Mouse (Mus musculus) midbrain, embryonic 11.5 days (tissue): ENCODE data around the gene Nubpl. TPM values are rescaled to one million over a fixed set of nuclear protein-coding genes. Genes with fewer than 3 reads are reported as not detected.

Experiments
- ATAC-seq: fragments of 200-750 bp; cut with Nextera tagmentation; 2 replicates; pipeline ENCODE4 v1.8.0; 2017; ENCODE audit warnings: moderate TSS enrichment, moderate library complexity; ENCODE audit not compliant: low FRiP score
- DNase-seq: peaks from one replicate; pipeline ENCODE4 v3.0.0; 2015; ENCODE audit warnings: low spot score; ENCODE audit errors: missing footprints
- H3K27ac ChIP-seq: fragments of 300-500 bp; sonication (generic); 2 replicates; pipeline ENCODE4 v1.5.1; 2014; ENCODE audit warnings: low read depth, low read length
- H3K27me3 ChIP-seq: fragments of 300-500 bp; sonication (generic); 2 replicates; pipeline ENCODE4 v1.6.1; 2014; ENCODE audit warnings: mild to moderate bottlenecking, low read length, moderate library complexity, mixed read lengths; ENCODE audit not compliant: control insufficient read depth, insufficient read depth
- H3K36me3 ChIP-seq: fragments of 300-500 bp; sonication (generic); 2 replicates; pipeline ENCODE4 v1.6.1; 2014; ENCODE audit warnings: mild to moderate bottlenecking, low read length, moderate library complexity, mixed read lengths; ENCODE audit not compliant: control insufficient read depth, insufficient read depth
- H3K4me1 ChIP-seq: fragments of 300-500 bp; sonication (generic); 2 replicates; pipeline ENCODE4 v1.6.1; 2014; ENCODE audit warnings: low read length; ENCODE audit not compliant: control insufficient read depth, insufficient read depth
- H3K4me2 ChIP-seq: fragments of 300-500 bp; sonication (generic); 2 replicates; pipeline ENCODE4 v1.6.1; 2014; ENCODE audit warnings: mild to moderate bottlenecking, moderate library complexity
- H3K4me3 ChIP-seq: fragments of 300-500 bp; sonication (generic); 2 replicates; pipeline ENCODE4 v1.5.1; 2014; ENCODE audit warnings: low read depth, low read length
- H3K9ac ChIP-seq: fragments of 300-500 bp; sonication (generic); 2 replicates; pipeline ENCODE4 v1.6.1; 2014; ENCODE audit warnings: low read length
- H3K9me3 ChIP-seq: fragments of 300-500 bp; sonication (generic); 2 replicates; pipeline ENCODE4 v1.6.1; 2016; ENCODE audit warnings: low read length; ENCODE audit not compliant: control insufficient read depth
- WGBS: fragments of 180-500 bp; shearing (Covaris S2); extraction: QIAGEN DNeasy Blood & Tissue Kit; methylation state at CpG from one replicate; pipeline ENCODE4 v1.1.7; 2014; 5-methylcytosine and 5-hydroxymethylcytosine counted together
- polyA plus RNA-seq: library from polyadenylated mRNA; unstranded; fragments of >200 nt; fragmentation: Nextera tagmentation; extraction: Ambion mirVana; gene quantifications from 2 replicates; pipeline ENCODE4 v1.2.1, GENCODE M21; 2014

The Nubpl gene
- polyA plus RNA-seq, 1 experiment from 2014 or later = 12.6 TPM

DNA sequence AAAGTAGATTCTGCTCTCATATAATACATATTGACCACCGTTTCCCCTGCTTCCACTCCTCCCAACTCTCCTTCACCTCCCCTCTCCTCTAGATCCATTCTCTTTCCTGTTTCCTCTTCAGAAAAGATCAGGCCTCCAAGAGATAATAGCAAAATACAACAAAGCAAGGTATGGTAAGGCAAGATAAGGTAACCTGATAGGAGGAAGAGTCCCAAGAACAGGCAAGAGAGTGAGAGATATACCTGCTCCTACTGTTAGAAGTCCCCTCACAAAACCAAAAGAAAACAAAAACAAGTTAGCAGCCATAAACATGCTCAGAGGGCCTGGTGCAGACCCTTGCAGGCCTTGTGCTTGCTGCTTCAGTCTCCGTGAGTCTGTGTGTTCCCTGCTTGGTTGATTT lies 49.1 kb downstream of the Nubpl start:
- Histone ChIP-seq H3K4me1 (no peaks in the 10 kb centered on the region), H3K4me3 (no peak overlapping the region), H3K27me3 (no peaks in the 10 kb centered on the region), H3K9ac (no peak overlapping the region), H3K27ac (no peak overlapping the region), H3K9me3 (no peaks in the 10 kb centered on the region), H3K36me3 (no peaks in the 10 kb centered on the region), H3K4me2 (no peak overlapping the region)
- WGBS = 78% methylated on average over 2 of the region's 2 CpGs
- no peak for ATAC-seq
- no peak for DNase-seq

DNA sequence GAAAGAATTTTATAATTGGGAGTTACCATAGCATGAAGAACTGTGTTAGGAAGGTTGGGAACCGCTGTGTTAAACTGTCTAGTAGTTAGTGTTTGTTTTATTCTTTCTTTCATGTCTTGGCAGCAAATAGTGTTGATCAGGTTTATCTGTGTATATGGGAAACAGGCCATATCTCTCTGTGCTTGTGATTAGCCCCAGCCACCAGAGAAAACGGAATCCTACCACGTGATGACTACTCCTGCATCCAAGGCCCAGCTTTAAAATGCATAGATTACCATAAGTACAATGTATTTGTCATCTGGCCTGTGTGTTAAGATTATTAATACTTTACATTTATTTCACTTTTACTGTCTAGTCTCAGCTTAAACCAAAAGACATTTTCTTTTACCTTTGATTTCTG lies 51.9 kb downstream of the Nubpl start:
- H3K4me2 ChIP-seq = no peak overlapping the region
- no peaks in the 10 kb centered on the region for H3K27me3 ChIP-seq
- H3K36me3 ChIP-seq = no peaks in the 10 kb centered on the region
- no peak for ATAC-seq
- no peaks in the 10 kb centered on the region for H3K4me1 ChIP-seq
- no peaks in the 10 kb centered on the region for H3K9me3 ChIP-seq
- WGBS = 81% methylated on average over 3 of the region's 3 CpGs
- DNase-seq = no peak
- H3K4me3 ChIP-seq = no peak overlapping the region
- H3K9ac ChIP-seq = no peak overlapping the region
- no peak overlapping the region for H3K27ac ChIP-seq

- H3K27me3 ChIP-seq = no peaks in the 10 kb centered on the region
- no peak overlapping the region for H3K9ac ChIP-seq
- no peaks in the 10 kb centered on the region for H3K4me1 ChIP-seq
- H3K4me3 ChIP-seq = no peak overlapping the region
- H3K4me2 ChIP-seq = no peak overlapping the region
- no peak overlapping the region for H3K27ac ChIP-seq
- no peaks in the 10 kb centered on the region for H3K36me3 ChIP-seq
- H3K9me3 ChIP-seq = no peaks in the 10 kb centered on the region
- DNase-seq (no peak), ATAC-seq (no peak)
- 95% methylated on average over 3 of the region's 3 CpGs for WGBS
Measured at GRCm38 (mm10) chr12:52152071-52152470, 54.5 kb downstream of the Nubpl start.

- H3K4me1 ChIP-seq = no peaks in the 10 kb centered on the region
- no peaks in the 10 kb centered on the region for H3K9me3 ChIP-seq
- no peak overlapping the region for H3K4me2 ChIP-seq
- DNase-seq (no peak), ATAC-seq (no peak)
- 95% methylated on average over 4 of the region's 4 CpGs for WGBS
- no peaks in the 10 kb centered on the region for H3K36me3 ChIP-seq
- H3K27me3 ChIP-seq = no peaks in the 10 kb centered on the region
- no peak overlapping the region for H3K4me3 ChIP-seq
- H3K9ac ChIP-seq = no peak overlapping the region
- no peak overlapping the region for H3K27ac ChIP-seq
Measured at GRCm38 (mm10) chr12:52154906-52155305, 57.4 kb downstream of the Nubpl start.

DNA sequence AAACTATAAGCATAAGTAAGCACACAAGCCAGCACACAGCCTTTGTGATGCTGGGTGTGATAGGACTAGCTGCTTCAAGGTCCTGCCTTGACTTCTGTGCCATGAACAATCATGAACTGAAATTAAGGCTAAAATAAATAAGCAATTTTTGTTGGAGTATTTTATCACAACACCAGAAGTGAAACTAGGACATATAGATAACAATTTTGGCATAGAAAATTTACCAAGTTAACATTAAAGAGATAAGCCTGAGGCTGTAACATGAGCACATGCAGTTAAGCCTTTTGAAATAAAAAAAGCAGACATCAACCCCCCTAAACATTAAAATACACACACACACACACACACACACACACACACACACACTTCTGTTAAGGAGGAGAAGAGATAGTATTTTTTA lies 66.9 kb downstream of the Nubpl start:
- Histone ChIP-seq H3K27ac (no peak overlapping the region), H3K27me3 (no peaks in the 10 kb centered on the region), H3K4me2 (no peak overlapping the region), H3K9ac (no peak overlapping the region), H3K36me3 (no peaks in the 10 kb centered on the region), H3K4me3 (no peak overlapping the region), H3K9me3 (no peaks in the 10 kb centered on the region), H3K4me1 (no peaks in the 10 kb centered on the region)
- DNase-seq (no peak), ATAC-seq (no peak)

DNA sequence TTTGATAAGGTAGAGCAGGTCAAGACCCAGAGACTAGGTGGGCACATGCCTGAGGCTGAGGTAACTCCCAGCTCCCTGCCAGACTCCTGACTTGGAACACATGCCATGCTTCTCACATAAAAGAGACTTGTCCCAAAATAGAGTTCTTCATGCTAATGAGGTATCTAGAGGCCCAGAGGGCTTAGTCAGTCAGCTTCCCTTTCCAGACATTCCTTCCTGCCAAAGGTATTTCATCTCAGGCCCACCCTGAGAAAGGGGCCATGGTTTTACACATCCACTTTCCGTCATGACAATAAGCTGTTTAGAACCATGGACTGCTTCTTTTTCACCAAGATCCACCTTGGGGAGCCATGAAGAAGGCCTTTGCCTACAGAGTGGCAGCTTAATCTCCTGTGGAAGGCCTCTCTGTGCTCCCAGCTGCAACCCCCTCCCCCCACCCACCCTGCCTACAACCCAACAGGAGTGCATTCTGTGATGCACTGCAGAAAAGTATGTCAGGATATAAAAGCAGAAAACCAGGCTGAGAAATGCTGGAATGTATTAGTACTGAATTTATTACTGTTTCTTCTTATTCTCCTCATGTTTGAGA lies 88.8 kb downstream of the Nubpl start:
- DNase-seq = no peak
- 4% methylated on average over 1 of the region's 1 CpGs for WGBS
- 0 out of 2 replicates have a peak overlapping the region, but pooled peaks have one; percentile 48 for H3K27ac ChIP-seq
- ATAC-seq = peak; percentile 78
- peaks cover 11% of the 10 kb centered on the region for H3K4me1 ChIP-seq
- H3K4me2 ChIP-seq = no peak overlapping the region; the same call in 1 of the 2 replicates
- H3K9me3 ChIP-seq = no peaks in the 10 kb centered on the region
- H3K36me3 ChIP-seq = no peaks in the 10 kb centered on the region
- no peak overlapping the region for H3K9ac ChIP-seq
- no peaks in the 10 kb centered on the region for H3K27me3 ChIP-seq
- H3K4me3 ChIP-seq = no peak overlapping the region

GRCm38 (mm10) chr12:52186963-52187590 lies 89.5 kb downstream of the Nubpl start:
- 14% methylated on average over 5 of the region's 5 CpGs for WGBS
- Histone ChIP-seq H3K4me2 (no peak overlapping the region), H3K36me3 (no peaks in the 10 kb centered on the region), H3K27ac (no peak overlapping the region; the same call in 1 of the 2 replicates), H3K4me1 (peaks cover 11% of the 10 kb centered on the region), H3K27me3 (no peaks in the 10 kb centered on the region), H3K4me3 (no peak overlapping the region), H3K9me3 (no peaks in the 10 kb centered on the region), H3K9ac (no peak overlapping the region)
- DNase-seq (peak; percentile 89), ATAC-seq (peak; percentile 72)

GRCm38 (mm10) chr12:52198471-52198870 lies 100.9 kb downstream of the Nubpl start:
- WGBS = 89% methylated on average over 4 of the region's 4 CpGs
- Histone ChIP-seq H3K36me3 (no peaks in the 10 kb centered on the region), H3K4me3 (no peak overlapping the region), H3K4me2 (no peak overlapping the region), H3K9ac (no peak overlapping the region), H3K27ac (no peak overlapping the region), H3K9me3 (no peaks in the 10 kb centered on the region), H3K27me3 (no peaks in the 10 kb centered on the region), H3K4me1 (no peaks in the 10 kb centered on the region)
- no peak for ATAC-seq
- no peak for DNase-seq

GRCm38 (mm10) chr12:52209121-52209610 lies 111.6 kb downstream of the Nubpl start:
- Histone ChIP-seq H3K4me2 (no peak overlapping the region), H3K27ac (no peak overlapping the region), H3K36me3 (no peaks in the 10 kb centered on the region), H3K4me1 (no peaks in the 10 kb centered on the region), H3K27me3 (no peaks in the 10 kb centered on the region), H3K9ac (no peak overlapping the region), H3K9me3 (no peaks in the 10 kb centered on the region), H3K4me3 (no peak overlapping the region)
- DNase-seq = no peak
- no peak for ATAC-seq
- 85% methylated on average over 3 of the region's 3 CpGs for WGBS
